Mouse (Mus musculus) hindbrain, embryonic 11.5 days (tissue): ENCODE measurements around the gene Egfl7. TPM values are rescaled to one million over a fixed set of nuclear protein-coding genes. Genes with fewer than 3 reads are reported as not detected.

ENCODE experiments used
- ATAC-seq: fragments of 200-750 bp; cut with Nextera tagmentation; 2 replicates; pipeline ENCODE4 v1.8.0; 2017; ENCODE audit warnings: mild to moderate bottlenecking, moderate TSS enrichment, moderate library complexity; ENCODE audit not compliant: low FRiP score
- DNase-seq: peaks from one replicate; pipeline ENCODE4 v3.0.0-alpha.2; 2015; ENCODE audit warnings: low spot score
- H3K27ac ChIP-seq: fragments of 300-500 bp; sonication (generic); 2 replicates; pipeline ENCODE4 v1.5.1; 2014; ENCODE audit warnings: mild to moderate bottlenecking, low read depth, low read length
- H3K27me3 ChIP-seq: fragments of 300-500 bp; sonication (generic); 2 replicates; pipeline ENCODE4 v1.6.1; 2014; ENCODE audit warnings: mild to moderate bottlenecking, low read length, moderate library complexity, mixed read lengths; ENCODE audit not compliant: control insufficient read depth, insufficient read depth
- H3K36me3 ChIP-seq: fragments of 300-500 bp; sonication (generic); 2 replicates; pipeline ENCODE4 v1.6.1; 2014; ENCODE audit warnings: mild to moderate bottlenecking, low read length, moderate library complexity, mixed read lengths; ENCODE audit not compliant: control insufficient read depth, insufficient read depth
- H3K4me1 ChIP-seq: fragments of 300-500 bp; sonication (generic); replicated peaks from 2 replicates; pipeline ENCODE4 v1.6.1; 2014; ENCODE audit warnings: low read length, mixed read lengths; ENCODE audit not compliant: control insufficient read depth, insufficient read depth
- H3K4me2 ChIP-seq: fragments of 300-500 bp; sonication (generic); replicated peaks from 2 replicates; pipeline ENCODE4 v1.6.1; 2014; ENCODE audit warnings: mild to moderate bottlenecking, low read depth, low read length
- H3K4me3 ChIP-seq: fragments of 300-500 bp; sonication (generic); 2 replicates; pipeline ENCODE4 v1.5.1; 2014; ENCODE audit warnings: low read depth, low read length
- H3K9ac ChIP-seq: fragments of 300-500 bp; sonication (generic); 2 replicates; pipeline ENCODE4 v1.6.1; 2014; ENCODE audit warnings: low read depth, low read length
- H3K9me3 ChIP-seq: fragments of 300-500 bp; sonication (generic); 2 replicates; pipeline ENCODE4 v1.6.1; 2016; ENCODE audit warnings: low read length; ENCODE audit not compliant: control insufficient read depth
- WGBS: fragments of 180-500 bp; shearing (Covaris S2); extraction: QIAGEN DNeasy Blood & Tissue Kit; methylation state at CpG from one replicate; pipeline ENCODE4 v1.1.7; 2014; 5-methylcytosine and 5-hydroxymethylcytosine counted together
- polyA plus RNA-seq: library from polyadenylated mRNA; unstranded; fragments of >200 nt; fragmentation: Nextera tagmentation; extraction: Ambion mirVana; gene quantifications from 2 replicates; pipeline ENCODE4 v1.2.1, GENCODE M21; 2014

The Egfl7 gene
- polyA plus RNA-seq, 1 experiment from 2014 or later: 65.2 TPM

- Histone ChIP-seq H3K4me1 (peaks cover 3% of the 10 kb centered on the region; the same call in 1 of the 2 replicates), H3K27ac (no peak overlapping the region), H3K9ac (no peak overlapping the region), H3K27me3 (peaks cover 25% of the 10 kb centered on the region), H3K9me3 (no peaks in the 10 kb centered on the region), H3K4me2 (no peak overlapping the region), H3K4me3 (no peak overlapping the region), H3K36me3 (no peaks in the 10 kb centered on the region)
- DNase-seq (no peak), ATAC-seq (no peak)
- 66% methylated on average over 3 of the region's 3 CpGs for WGBS
These were observed 26.8 kb downstream of the Egfl7 start for GRCm38 (mm10) chr2:26606579-26606978.

- Histone ChIP-seq H3K27me3 (peaks cover 25% of the 10 kb centered on the region), H3K4me2 (no peak overlapping the region), H3K36me3 (no peaks in the 10 kb centered on the region), H3K9ac (no peak overlapping the region), H3K9me3 (no peaks in the 10 kb centered on the region), H3K27ac (no peak overlapping the region), H3K4me3 (no peak overlapping the region), H3K4me1 (peaks cover 3% of the 10 kb centered on the region; the same call in 1 of the 2 replicates)
- ATAC-seq (no peak), DNase-seq (no peak)
- WGBS: 53% methylated on average over 6 of the region's 6 CpGs
These were observed 27.5 kb downstream of the Egfl7 start for GRCm38 (mm10) chr2:26607056-26607910.

- H3K4me3 ChIP-seq: no peak overlapping the region
- H3K4me2 ChIP-seq: no peak overlapping the region
- H3K27me3 ChIP-seq: peaks cover 12% of the 10 kb centered on the region
- no peaks in the 10 kb centered on the region for H3K36me3 ChIP-seq
- H3K9ac ChIP-seq: no peak overlapping the region
- no peak overlapping the region for H3K27ac ChIP-seq
- DNase-seq (no peak), ATAC-seq (no peak)
- no peaks in the 10 kb centered on the region for H3K9me3 ChIP-seq
- peaks cover 3% of the 10 kb centered on the region; the same call in 1 of the 2 replicates for H3K4me1 ChIP-seq
These were observed 29.0 kb downstream of the Egfl7 start for GRCm38 (mm10) chr2:26608781-26609180.

GRCm38 (mm10) chr2:26609261-26609661 is 29.4 kb downstream of the Egfl7 start:
- no peak overlapping the region for H3K4me2 ChIP-seq
- no peak overlapping the region for H3K9ac ChIP-seq
- H3K27me3 ChIP-seq: peaks cover 7% of the 10 kb centered on the region; the same call in 1 of the 2 replicates
- H3K27ac ChIP-seq: no peak overlapping the region
- no peaks in the 10 kb centered on the region for H3K36me3 ChIP-seq
- no peak for ATAC-seq
- no peaks in the 10 kb centered on the region for H3K9me3 ChIP-seq
- no peak for DNase-seq
- no peak overlapping the region for H3K4me3 ChIP-seq
- H3K4me1 ChIP-seq: peaks cover under 1% of the 10 kb centered on the region; the same call in 1 of the 2 replicates

GRCm38 (mm10) chr2:26610526-26610925 is 30.7 kb downstream of the Egfl7 start:
- DNase-seq (no peak), ATAC-seq (no peak)
- Histone ChIP-seq H3K4me2 (no peak overlapping the region), H3K27me3 (no peaks in the 10 kb centered on the region), H3K9me3 (no peaks in the 10 kb centered on the region), H3K36me3 (no peaks in the 10 kb centered on the region), H3K9ac (no peak overlapping the region), H3K27ac (no peak overlapping the region), H3K4me1 (no peaks in the 10 kb centered on the region), H3K4me3 (no peak overlapping the region)
- 69% methylated on average over 3 of the region's 3 CpGs for WGBS

GRCm38 (mm10) chr2:26611054-26611453 is 31.2 kb downstream of the Egfl7 start:
- Histone ChIP-seq H3K27me3 (no peaks in the 10 kb centered on the region), H3K36me3 (no peaks in the 10 kb centered on the region), H3K9ac (no peak overlapping the region), H3K27ac (no peak overlapping the region), H3K9me3 (no peaks in the 10 kb centered on the region), H3K4me1 (no peaks in the 10 kb centered on the region), H3K4me3 (no peak overlapping the region), H3K4me2 (no peak overlapping the region)
- ATAC-seq: no peak
- DNase-seq: no peak

GRCm38 (mm10) chr2:26611896-26612295 is 32.1 kb downstream of the Egfl7 start:
- H3K9me3 ChIP-seq: no peaks in the 10 kb centered on the region
- no peak overlapping the region for H3K4me2 ChIP-seq
- H3K36me3 ChIP-seq: no peaks in the 10 kb centered on the region
- no peaks in the 10 kb centered on the region for H3K27me3 ChIP-seq
- no peak for ATAC-seq
- H3K4me3 ChIP-seq: no peak overlapping the region
- no peak for DNase-seq
- H3K4me1 ChIP-seq: no peaks in the 10 kb centered on the region
- no peak overlapping the region for H3K9ac ChIP-seq
- no peak overlapping the region for H3K27ac ChIP-seq

GRCm38 (mm10) chr2:26614903-26615302 is 35.1 kb downstream of the Egfl7 start:
- ATAC-seq: no peak
- DNase-seq: no peak
- no peak overlapping the region for H3K4me2 ChIP-seq
- no peaks in the 10 kb centered on the region for H3K36me3 ChIP-seq
- no peaks in the 10 kb centered on the region for H3K9me3 ChIP-seq
- 81% methylated on average over 5 of the region's 5 CpGs for WGBS
- H3K4me1 ChIP-seq: no peaks in the 10 kb centered on the region
- H3K27me3 ChIP-seq: no peaks in the 10 kb centered on the region
- no peak overlapping the region for H3K9ac ChIP-seq
- no peak overlapping the region for H3K4me3 ChIP-seq
- H3K27ac ChIP-seq: no peak overlapping the region

- no peak overlapping the region for H3K4me2 ChIP-seq
- no peak overlapping the region for H3K27ac ChIP-seq
- no peaks in the 10 kb centered on the region for H3K27me3 ChIP-seq
- H3K36me3 ChIP-seq: no peaks in the 10 kb centered on the region
- no peak overlapping the region for H3K4me3 ChIP-seq
- H3K9me3 ChIP-seq: no peaks in the 10 kb centered on the region
- no peaks in the 10 kb centered on the region for H3K4me1 ChIP-seq
- DNase-seq (no peak), ATAC-seq (no peak)
- H3K9ac ChIP-seq: no peak overlapping the region
- 83% methylated on average over 4 of the region's 4 CpGs for WGBS
These were observed 35.8 kb downstream of the Egfl7 start for GRCm38 (mm10) chr2:26615459-26616124.
